Mouse (Mus musculus) C2C12 (cell line): Measurements from ENCODE around the gene Kcnv2. TPM values are rescaled to one million over a fixed set of nuclear protein-coding genes. Genes with fewer than 3 reads are reported as not detected.

Experiments used
- H3K27me3 ChIP-seq: one replicate; pipeline ENCODE4 v1.6.1; 2011; ENCODE audit not compliant: control insufficient read depth, insufficient read depth, insufficient read length
- H3K36me3 ChIP-seq: one replicate; pipeline ENCODE4 v1.6.1; 2011; ENCODE audit not compliant: control insufficient read depth, insufficient read depth
- H3K4me3 ChIP-seq: one replicate; pipeline ENCODE4 v1.5.1; 2011; ENCODE audit warnings: mild to moderate bottlenecking, control low read depth; ENCODE audit not compliant: poor library complexity, insufficient read depth, severe bottlenecking
- H3K79me2 ChIP-seq: one replicate; pipeline ENCODE4 v1.6.1; 2011; ENCODE audit not compliant: control insufficient read depth, insufficient read depth
- H3K79me3 ChIP-seq: one replicate; pipeline ENCODE4 v1.6.1; 2011; ENCODE audit warnings: low read depth, control low read depth
- H3ac ChIP-seq: one replicate; pipeline ENCODE3; 2011; ENCODE audit warnings: low read depth; ENCODE audit not compliant: control insufficient read depth, insufficient read length
- CEBPB ChIP-seq: IDR thresholded peaks from one replicate; pipeline ENCODE4 v1.6.1; 2011; ENCODE audit warnings: low read depth, mild to moderate bottlenecking, control low read depth, moderate library complexity
- CTCF ChIP-seq: IDR thresholded peaks from one replicate; pipeline ENCODE4 v1.5.1; 2011; ENCODE audit not compliant: control insufficient read depth, insufficient read depth, insufficient read length
- FOSL1 ChIP-seq: IDR thresholded peaks from one replicate; pipeline ENCODE4 v1.8.0; 2011; ENCODE audit warnings: mild to moderate bottlenecking, low read length; ENCODE audit not compliant: poor library complexity, insufficient read depth, severe bottlenecking
- MAX ChIP-seq: IDR thresholded peaks from one replicate; pipeline ENCODE4 v1.6.1; 2011; ENCODE audit warnings: mild to moderate bottlenecking, control low read depth
- MYOD1 ChIP-seq: IDR thresholded peaks from one replicate; pipeline ENCODE4 v1.6.1; 2011; ENCODE audit warnings: low read depth; ENCODE audit not compliant: control insufficient read depth, insufficient read length
- MYOG ChIP-seq: IDR thresholded peaks from one replicate; pipeline ENCODE4 v1.6.1; 2011; ENCODE audit not compliant: control insufficient read depth, insufficient read length; ENCODE audit errors: extremely low read depth
- USF1 ChIP-seq: IDR thresholded peaks from one replicate; pipeline ENCODE4 v1.6.1; 2011; ENCODE audit warnings: low read depth, mild to moderate bottlenecking, control low read depth, moderate library complexity
- polyA plus RNA-seq: library from polyadenylated mRNA; unstranded; fragments of >200 nt; fragmentation: generic; extraction: Trizol; gene quantifications from one replicate; pipeline ENCODE4 v1.2.1, GENCODE M21; 2012; ENCODE audit warnings: missing spikeins

Gene Kcnv2
- polyA plus RNA-seq, 1 experiment = not detected

DNA sequence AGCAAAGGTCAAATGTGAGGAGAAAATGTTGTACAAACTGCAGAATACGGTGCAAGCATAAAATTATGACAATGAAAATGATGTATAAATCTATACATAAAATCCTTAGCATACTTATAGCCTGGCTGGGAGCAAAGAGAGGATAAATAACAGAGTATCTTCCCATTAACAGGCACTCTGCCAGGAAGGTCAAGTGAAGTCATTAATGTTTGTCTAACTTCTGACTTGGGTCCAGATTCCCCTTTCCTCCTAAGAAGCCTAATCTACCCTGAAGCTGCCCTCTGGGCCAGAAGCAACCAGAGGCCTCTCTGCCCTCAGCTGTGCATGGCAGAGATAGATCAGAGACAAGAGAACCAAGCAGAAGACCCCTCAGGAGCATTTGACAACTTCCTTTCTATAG is 24.1 kb downstream of the Kcnv2 start:
- no peaks in the 10 kb centered on the region for H3K27me3 ChIP-seq

DNA sequence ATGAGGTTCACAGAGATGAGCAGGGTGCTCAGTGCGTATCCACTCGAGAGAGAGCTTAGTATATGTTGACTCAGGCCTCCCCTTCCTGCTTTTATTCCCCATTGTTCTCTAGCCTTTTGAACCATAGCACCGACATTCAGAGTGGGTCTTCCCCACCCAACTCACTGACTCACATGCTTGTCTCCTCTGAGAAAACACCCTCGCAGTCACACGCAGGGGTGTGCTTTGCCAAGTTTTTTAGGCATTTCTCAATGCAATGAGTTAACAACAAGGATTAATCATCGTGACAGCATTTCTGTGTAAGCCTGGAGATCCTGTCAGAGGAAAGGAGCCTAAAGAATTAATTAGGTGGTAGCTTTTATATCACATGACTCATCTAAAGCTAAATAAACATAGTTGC is 29.3 kb downstream of the Kcnv2 start:
- no peaks in the 10 kb centered on the region for H3K27me3 ChIP-seq
- H3ac ChIP-seq = peak overlapping the region; percentile 32
- TF ChIP-seq CTCF (no peak), MAX (no peak), CEBPB (peak; percentile 80), USF1 (peak; percentile 12), MYOG (no peak), FOSL1 (no peak), MYOD1 (no peak)
- H3K79me3 ChIP-seq = no peaks in the 10 kb centered on the region
- H3K79me2 ChIP-seq = no peaks in the 10 kb centered on the region
- H3K4me3 ChIP-seq = no peak overlapping the region
- H3K36me3 ChIP-seq = no peaks in the 10 kb centered on the region

More for the DNA sequence above, 24.1 kb downstream of the Kcnv2 start:
- H3K4me3 ChIP-seq = no peak overlapping the region
- no peak for TF ChIP-seq CEBPB
- no peak for TF ChIP-seq USF1
- TF ChIP-seq MAX = no peak
- TF ChIP-seq MYOG = no peak
- no peak for TF ChIP-seq CTCF
- no peak for TF ChIP-seq FOSL1
- TF ChIP-seq MYOD1 = no peak
- H3K79me2 ChIP-seq = no peaks in the 10 kb centered on the region
- no peaks in the 10 kb centered on the region for H3K36me3 ChIP-seq
- H3K79me3 ChIP-seq = no peaks in the 10 kb centered on the region
- H3ac ChIP-seq = no peak overlapping the region

DNA sequence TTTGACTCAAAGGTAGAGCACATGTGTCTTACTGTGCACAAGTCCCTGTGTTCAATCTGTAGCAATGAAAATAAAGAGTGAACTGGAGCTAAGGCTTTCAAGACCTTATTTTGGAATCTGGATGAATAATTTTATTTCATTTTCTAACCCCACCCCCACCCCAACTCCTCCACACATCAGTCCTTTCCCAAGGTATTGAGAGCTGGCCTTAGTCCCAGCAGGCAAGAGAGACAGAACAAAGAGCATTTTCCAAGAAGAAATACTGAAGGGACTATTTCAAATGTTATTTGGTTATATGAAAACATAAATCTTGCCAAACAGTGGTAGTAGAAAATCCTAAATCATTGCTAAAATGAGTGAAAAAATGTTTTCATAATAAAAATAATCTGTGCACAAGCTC is 38.0 kb downstream of the Kcnv2 start:
- no peak for TF ChIP-seq MAX
- Histone ChIP-seq H3K79me2 (no peaks in the 10 kb centered on the region), H3K27me3 (no peaks in the 10 kb centered on the region), H3ac (no peak overlapping the region), H3K79me3 (no peaks in the 10 kb centered on the region), H3K4me3 (no peak overlapping the region), H3K36me3 (no peaks in the 10 kb centered on the region)

DNA sequence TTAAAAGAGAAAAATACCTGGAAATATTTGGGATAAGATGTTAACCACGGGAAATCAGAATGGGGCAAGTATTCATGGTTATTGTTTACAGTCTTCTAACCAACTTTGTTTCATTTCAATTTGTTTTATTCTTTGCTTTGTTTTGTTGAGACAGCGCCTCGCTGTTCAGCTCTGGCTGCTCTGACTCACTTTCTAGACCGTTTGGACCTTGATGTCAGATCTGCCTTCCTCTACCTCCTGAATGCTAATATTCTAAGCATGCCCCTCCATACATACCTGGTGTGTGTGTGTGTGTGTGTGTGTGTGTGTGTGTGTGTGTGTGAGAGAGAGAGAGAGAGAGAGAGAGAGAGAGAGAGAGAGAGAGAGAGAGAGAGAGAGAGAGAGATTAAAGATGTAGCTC is 41.5 kb downstream of the Kcnv2 start:
- no peaks in the 10 kb centered on the region for H3K36me3 ChIP-seq
- H3K4me3 ChIP-seq = no peak overlapping the region
- H3K79me2 ChIP-seq = no peaks in the 10 kb centered on the region
- no peaks in the 10 kb centered on the region for H3K27me3 ChIP-seq
- H3ac ChIP-seq = no peak overlapping the region
- H3K79me3 ChIP-seq = no peaks in the 10 kb centered on the region
- TF ChIP-seq CTCF (no peak), MAX (no peak), CEBPB (no peak), USF1 (no peak), FOSL1 (no peak), MYOD1 (no peak), MYOG (no peak)

DNA sequence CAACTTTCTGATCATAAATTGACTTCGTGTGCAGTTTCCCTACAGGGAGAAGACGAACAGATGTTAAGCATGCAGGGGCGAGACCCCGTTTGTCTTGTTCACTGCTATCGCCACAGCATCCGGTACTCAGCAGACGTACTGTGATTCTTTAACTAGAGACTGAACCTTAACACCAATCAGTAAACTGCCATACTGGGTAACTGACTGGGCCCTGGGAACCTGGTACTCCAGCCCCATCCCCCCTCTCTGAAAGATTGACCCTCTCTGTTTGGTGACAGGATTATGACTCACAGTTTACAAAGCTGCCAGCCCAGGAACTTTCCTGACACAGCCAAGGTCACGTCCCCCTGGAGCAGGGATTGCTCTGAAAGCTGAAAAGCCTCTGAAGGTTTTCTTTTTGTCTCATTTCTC is 42.1 kb downstream of the Kcnv2 start:
- TF ChIP-seq MAX (no peak), CTCF (no peak), FOSL1 (peak; percentile 94)
- no peak overlapping the region for H3ac ChIP-seq
- no peaks in the 10 kb centered on the region for H3K27me3 ChIP-seq
- H3K79me3 ChIP-seq = no peaks in the 10 kb centered on the region
- H3K79me2 ChIP-seq = no peaks in the 10 kb centered on the region
- H3K36me3 ChIP-seq = no peaks in the 10 kb centered on the region
- peak overlapping the region; percentile 12 for H3K4me3 ChIP-seq

DNA sequence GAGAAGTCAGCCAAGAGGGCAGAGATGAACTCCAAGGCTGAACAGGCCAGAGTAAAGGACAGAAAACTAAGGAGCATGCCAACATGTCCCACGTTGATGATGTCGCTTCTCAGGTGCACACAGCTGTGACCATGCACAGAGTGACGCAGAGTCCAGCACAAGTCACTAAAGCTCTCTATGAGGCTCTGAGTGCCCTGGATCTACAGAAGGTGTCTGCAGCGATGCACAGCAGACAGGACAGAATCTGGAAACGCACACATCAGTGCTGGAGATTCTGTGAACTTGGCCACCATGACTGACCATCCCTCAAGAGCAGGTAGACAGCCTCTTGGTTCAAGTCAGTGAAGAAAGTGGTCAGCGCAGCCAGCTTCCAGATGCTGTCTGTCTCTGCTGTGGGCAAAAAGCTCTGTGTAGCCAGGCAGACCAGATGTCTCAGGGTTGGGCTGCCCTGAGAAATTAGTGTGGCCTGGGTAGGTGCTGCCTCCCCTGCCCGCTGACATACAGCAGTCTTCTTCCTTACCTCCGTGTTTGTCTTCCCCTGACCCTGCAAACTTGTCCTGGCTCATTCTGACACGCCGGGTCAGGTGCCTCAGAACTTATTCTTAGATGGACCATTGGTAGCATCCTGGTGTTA is 43.8 kb downstream of the Kcnv2 start:
- TF ChIP-seq CEBPB (no peak), MYOD1 (no peak), USF1 (no peak), MYOG (no peak), FOSL1 (no peak), CTCF (no peak), MAX (no peak)
- Histone ChIP-seq H3ac (no peak overlapping the region), H3K79me3 (no peaks in the 10 kb centered on the region), H3K4me3 (no peak overlapping the region), H3K79me2 (no peaks in the 10 kb centered on the region), H3K36me3 (no peaks in the 10 kb centered on the region), H3K27me3 (no peaks in the 10 kb centered on the region)
